24 mouse cellular contexts compared by ENCODE assay signal in the genomic region with DNA sequence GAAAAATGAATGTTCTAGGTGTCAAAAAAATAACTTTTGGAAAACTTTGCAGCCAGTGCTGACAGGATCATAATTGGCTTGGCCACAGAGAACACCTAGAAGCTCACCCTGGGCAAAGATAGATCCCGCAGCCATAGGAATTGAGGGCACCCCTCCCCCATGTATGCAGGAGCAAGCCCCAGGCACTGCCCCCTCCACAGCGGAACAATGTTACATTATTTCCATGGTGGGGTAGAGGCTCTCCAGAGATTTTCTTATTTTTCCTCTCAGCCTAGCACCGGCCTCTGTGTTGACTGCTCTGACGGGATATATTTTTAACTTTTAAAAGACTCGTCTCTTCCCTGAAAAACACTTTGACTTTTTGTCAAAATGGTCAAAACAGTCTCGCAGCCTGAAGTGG.
A peak's percentile ranks its signal among the peaks of the same experiment; 100 is the strongest.
DNase-seq lines count a peak whose midpoint lies in the region; ATAC-seq lines count a peak whose summit lies in the region.
"Had no signal": no experiment of that assay in that cellular context is flagged by ENCODE, and none has a peak within 500 bp of the region (broad histone marks: within the 10 kb centered on the region; RNA-seq: fewer than 3 reads in every experiment).

No protein-coding gene starts in this region.

- H3K9ac ChIP-seq in embryonic facial prominence, embryonic 13.5 days = no peak overlapping the region
- no peak overlapping the region for H3K9ac ChIP-seq in hindbrain, embryonic 11.5 days (ENCODE audit: low read depth, low read length)
- H3K9ac ChIP-seq: forebrain, embryonic 12.5 days; forebrain, embryonic 15.5 days; forebrain, postnatal 0 days had no signal

- no peaks in the 10 kb centered on the region for H3K36me3 ChIP-seq in embryonic facial prominence, embryonic 13.5 days
- H3K36me3 ChIP-seq in embryonic facial prominence, embryonic 10.5 days (replicated peaks) = no peaks in the 10 kb centered on the region
- H3K36me3 ChIP-seq in hindbrain, embryonic 10.5 days = no peaks in the 10 kb centered on the region
- H3K36me3 ChIP-seq in hindbrain, embryonic 11.5 days (ENCODE audit: control insufficient read depth, insufficient read depth, low read length) = no peaks in the 10 kb centered on the region
- H3K36me3 ChIP-seq: forebrain, embryonic 12.5 days; forebrain, embryonic 15.5 days; G1E had no signal

- H3K4me2 ChIP-seq in embryonic facial prominence, embryonic 13.5 days = no peak overlapping the region
- no peak overlapping the region for H3K4me2 ChIP-seq in hindbrain, embryonic 11.5 days (replicated peaks; ENCODE audit: low read depth, low read length)
- H3K4me2 ChIP-seq: forebrain, embryonic 12.5 days; forebrain, embryonic 15.5 days had no signal

- no peaks in the 10 kb centered on the region for H3K9me3 ChIP-seq in embryonic facial prominence, embryonic 13.5 days
- H3K9me3 ChIP-seq in embryonic facial prominence, embryonic 10.5 days = no peaks in the 10 kb centered on the region
- no peaks in the 10 kb centered on the region for H3K9me3 ChIP-seq in hindbrain, embryonic 10.5 days
- no peaks in the 10 kb centered on the region for H3K9me3 ChIP-seq in hindbrain, embryonic 11.5 days (ENCODE audit: control insufficient read depth, low read length)
- H3K9me3 ChIP-seq: forebrain, embryonic 12.5 days; forebrain, embryonic 15.5 days had no signal

- H3K27ac ChIP-seq in embryonic facial prominence, embryonic 13.5 days = no peak overlapping the region
- no peak overlapping the region for H3K27ac ChIP-seq in embryonic facial prominence, embryonic 10.5 days (replicated peaks)
- peak overlapping the region; percentile 64 for H3K27ac ChIP-seq in hindbrain, embryonic 10.5 days
- H3K27ac ChIP-seq in hindbrain, embryonic 11.5 days (ENCODE audit: low read depth, low read length) = no peak overlapping the region
- H3K27ac ChIP-seq: forebrain, embryonic 12.5 days; forebrain, embryonic 15.5 days had no signal

- no peak overlapping the region for H3K4me3 ChIP-seq in embryonic facial prominence, embryonic 13.5 days
- H3K4me3 ChIP-seq in embryonic facial prominence, embryonic 10.5 days = no peak overlapping the region
- no peak overlapping the region for H3K4me3 ChIP-seq in hindbrain, embryonic 10.5 days
- H3K4me3 ChIP-seq in hindbrain, embryonic 11.5 days (ENCODE audit: low read depth, low read length) = no peak overlapping the region
- H3K4me3 ChIP-seq: forebrain, embryonic 12.5 days; forebrain, embryonic 15.5 days had no signal

- DNase-seq in embryonic facial prominence, embryonic 10.5 days (ENCODE audit: low spot score) = no peak
- DNase-seq in hindbrain, embryonic 10.5 days (ENCODE audit: low spot score) = no peak
- DNase-seq in hindbrain, embryonic 11.5 days (ENCODE audit: low spot score) = no peak
- DNase-seq in testis, postnatal 14 days (ENCODE audit: low spot score) = peak; percentile 58
- no peak for DNase-seq in testis, postnatal 10 days (ENCODE audit: low spot score)
- DNase-seq in left cerebral cortex, postnatal 25 days (ENCODE audit: low spot score in 2 of 2) = no peak
- DNase-seq: adrenal gland, adult 8-10 months; adrenal gland, postnatal 14 days; adrenal gland, postnatal 36 days; B cell, adult 2 months; cerebellum, adult 11-12 months; cerebellum, adult 2 months; cerebellum, adult 9-10 months; cerebellum, postnatal 10 days; cerebellum, postnatal 25 days; forebrain, postnatal 0 days had no signal

- intact Hi-C loops in left cerebral cortex, postnatal 25 days (cut with DNase I) = no loop called here

- H3K27me3 ChIP-seq in embryonic facial prominence, embryonic 13.5 days = peaks cover 13% of the 10 kb centered on the region
- H3K27me3 ChIP-seq in embryonic facial prominence, embryonic 10.5 days (replicated peaks; ENCODE audit: low read depth, poor library complexity, severe bottlenecking) = peaks cover 9% of the 10 kb centered on the region; the same call in 1 of the 2 replicates
- peaks cover 6% of the 10 kb centered on the region; the same call in 1 of the 2 replicates for H3K27me3 ChIP-seq in hindbrain, embryonic 10.5 days (ENCODE audit: insufficient read depth, poor library complexity, severe bottlenecking)
- no peaks in the 10 kb centered on the region for H3K27me3 ChIP-seq in hindbrain, embryonic 11.5 days (ENCODE audit: control insufficient read depth, insufficient read depth, low read length)
- H3K27me3 ChIP-seq: CH12.LX; forebrain, embryonic 12.5 days; forebrain, embryonic 15.5 days; Patski had no signal

- ATAC-seq in embryonic facial prominence, embryonic 13.5 days (ENCODE audit: insufficient number of reproducible peaks, insufficient read depth, low FRiP score, low TSS enrichment, low read depth) = 0 out of 2 replicates have a peak, but pooled peaks have one; percentile 53
- ATAC-seq in hindbrain, embryonic 11.5 days (ENCODE audit: low FRiP score) = no peak
- ATAC-seq: activated CD4-positive, CD25-positive, alpha-beta regulatory T cell, adult 4 months; CD4-positive, CD25-positive, alpha-beta regulatory T cell, adult 4 months; forebrain, embryonic 15.5 days; forebrain, postnatal 0 days; Patski had no signal

- H3K4me1 ChIP-seq in embryonic facial prominence, embryonic 13.5 days = peaks cover 17% of the 10 kb centered on the region
- peaks cover 40% of the 10 kb centered on the region for H3K4me1 ChIP-seq in embryonic facial prominence, embryonic 10.5 days
- peaks cover 56% of the 10 kb centered on the region for H3K4me1 ChIP-seq in hindbrain, embryonic 10.5 days (replicated peaks)
- peaks cover 7% of the 10 kb centered on the region; the same call in 1 of the 2 replicates for H3K4me1 ChIP-seq in hindbrain, embryonic 11.5 days (replicated peaks; ENCODE audit: control insufficient read depth, insufficient read depth, low read length)

- 44% methylated on average over 6 of the region's 6 CpGs for WGBS in embryonic facial prominence, embryonic 13.5 days
- 58% methylated on average over 6 of the region's 6 CpGs for WGBS in embryonic facial prominence, embryonic 10.5 days
- WGBS in hindbrain, embryonic 10.5 days = 73% methylated on average over 6 of the region's 6 CpGs
- WGBS in hindbrain, embryonic 11.5 days = 66% methylated on average over 6 of the region's 6 CpGs
